Mouse (Mus musculus): ENCODE data around the gene Nsun4.

The Nsun4 gene

GRCm38 (mm10) chr4:116048130-116048920, 5.4 kb downstream of the Nsun4 start:
- DNase-seq (ENCODE audit: low spot score in 2 of 2): no peak

DNA sequence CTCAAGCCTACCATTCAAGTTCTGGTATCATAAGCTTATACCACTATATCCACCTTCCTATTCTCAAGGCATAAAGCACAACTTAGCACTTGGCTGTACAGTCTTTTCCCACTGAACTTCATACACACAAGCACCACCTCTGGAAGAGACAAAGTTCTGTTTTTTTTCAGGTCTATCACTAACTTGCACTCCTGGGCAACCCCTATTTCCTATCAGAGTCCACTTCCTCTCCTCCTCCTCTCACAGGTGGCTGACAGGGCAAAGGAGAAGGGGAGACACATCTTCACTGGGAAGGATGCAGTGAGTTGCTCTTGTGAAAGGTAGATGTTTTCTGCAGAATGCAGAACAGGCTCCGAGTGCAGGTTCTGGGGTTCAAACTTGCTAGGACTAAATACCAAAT, 6.0 kb downstream of the Nsun4 start:
- no peak for DNase-seq (ENCODE audit: low spot score in 2 of 2)

GRCm38 (mm10) chr4:116046604-116047003, 7.1 kb downstream of the Nsun4 start:
- DNase-seq (ENCODE audit: low spot score in 2 of 2): no peak

GRCm38 (mm10) chr4:116042186-116042585, 11.5 kb downstream of the Nsun4 start:
- DNase-seq (ENCODE audit: low spot score in 2 of 2): no peak

DNA sequence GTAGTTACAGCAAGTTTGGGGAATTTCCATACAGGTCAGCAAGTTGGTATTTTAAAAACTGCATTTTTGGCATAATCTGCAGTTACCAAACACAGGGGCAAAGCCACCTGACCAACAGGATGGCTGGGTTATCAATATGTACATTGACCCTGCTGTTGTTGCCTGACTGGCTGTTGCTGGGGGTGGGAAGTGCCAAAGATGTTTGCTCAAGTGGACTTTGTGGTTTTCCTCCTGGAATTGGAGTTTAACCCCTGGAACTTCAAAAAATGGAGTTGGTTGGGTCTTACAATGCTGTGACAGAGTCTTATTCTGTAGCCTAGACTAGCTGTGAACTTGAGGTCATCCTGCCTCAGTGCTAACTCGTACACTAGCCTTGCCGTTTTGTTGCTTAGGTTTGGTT, 13.2 kb downstream of the Nsun4 start:
- DNase-seq (ENCODE audit: low spot score in 2 of 2): no peak

DNA sequence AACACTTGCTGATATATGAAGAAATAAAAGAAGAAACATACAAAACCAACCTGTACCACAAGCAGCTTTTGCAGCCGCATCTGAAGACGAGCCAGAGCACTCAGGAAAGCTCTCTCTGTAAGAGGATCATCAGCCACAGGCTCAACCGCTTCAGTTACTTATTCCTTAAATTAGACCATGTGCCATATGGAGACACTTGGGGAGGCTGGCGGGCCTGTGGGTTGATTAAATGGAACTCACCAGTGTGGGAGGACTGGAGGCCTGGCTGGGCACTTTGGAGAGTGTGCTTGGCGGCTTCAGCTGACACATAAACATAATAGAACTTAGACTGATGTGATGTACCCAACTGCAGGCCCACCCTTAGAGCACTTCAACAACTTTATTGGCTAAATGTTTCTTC, 20.3 kb downstream of the Nsun4 start:
- DNase-seq (ENCODE audit: low spot score in 2 of 2): no peak

- no peak for DNase-seq (ENCODE audit: low spot score in 2 of 2)
Observed at GRCm38 (mm10) chr4:116032906-116033305, 20.8 kb downstream of the Nsun4 start.

GRCm38 (mm10) chr4:116017902-116018746, 35.6 kb downstream of the Nsun4 start, which contains the start of gene Faah:
TSS of gene Faah (minus strand) at chr4:116017926.
- no peak for DNase-seq (ENCODE audit: low spot score in 2 of 2)

DNA sequence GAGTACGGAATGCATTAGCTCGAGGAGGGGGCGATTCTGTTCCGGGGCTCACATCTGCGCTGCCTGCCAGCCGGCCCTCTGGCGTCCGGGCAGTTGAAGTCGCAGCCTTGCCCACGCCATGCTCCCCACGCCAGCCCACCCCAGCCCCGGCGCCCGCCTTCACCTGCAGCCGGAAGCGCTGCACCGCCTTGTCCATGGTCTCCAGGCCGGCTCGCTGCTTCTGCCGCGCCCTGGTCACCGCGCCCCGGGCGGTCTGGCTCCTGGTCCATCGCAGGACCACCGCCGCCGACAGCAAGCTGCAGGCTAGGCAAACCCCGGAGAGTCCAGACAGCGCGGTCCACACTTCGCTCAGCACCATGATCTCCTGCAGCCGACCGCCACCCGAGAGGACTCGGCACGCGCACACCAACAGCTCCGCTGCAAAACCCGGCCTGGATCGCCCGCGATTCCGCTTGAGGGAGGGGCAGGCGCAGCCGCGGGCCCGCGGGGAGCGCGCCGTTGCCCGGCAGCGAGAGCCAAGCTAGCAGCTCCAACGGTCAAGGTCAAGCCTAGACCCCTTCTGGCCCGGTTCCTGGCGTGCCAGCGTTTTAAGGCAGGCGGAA, 36.3 kb downstream of the Nsun4 start:
- peak; percentile 57 to 59 for DNase-seq (ENCODE audit: low spot score in 2 of 2)

DNA sequence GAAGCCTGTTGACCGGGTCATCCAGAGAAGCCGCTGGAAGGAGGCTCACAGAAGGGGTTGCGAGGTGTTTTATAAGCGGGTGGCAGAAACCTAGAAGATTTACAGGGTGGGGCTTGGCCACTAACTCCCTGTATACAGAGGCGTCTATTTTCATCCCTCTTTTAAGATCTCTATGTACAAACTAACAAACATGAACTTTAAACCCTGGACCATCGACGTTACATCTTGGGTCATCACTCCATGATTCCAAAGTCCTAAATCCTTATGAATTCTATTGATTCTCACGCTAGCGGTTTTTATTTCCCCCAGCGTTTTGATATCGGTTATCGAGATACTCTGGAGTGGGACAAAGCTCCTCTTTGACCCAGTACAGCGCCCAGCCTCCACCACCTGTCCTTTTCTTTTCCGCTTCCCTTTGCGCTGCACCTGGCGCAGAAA, 36.8 kb downstream of the Nsun4 start:
- no peak for DNase-seq (ENCODE audit: low spot score in 2 of 2)

DNA sequence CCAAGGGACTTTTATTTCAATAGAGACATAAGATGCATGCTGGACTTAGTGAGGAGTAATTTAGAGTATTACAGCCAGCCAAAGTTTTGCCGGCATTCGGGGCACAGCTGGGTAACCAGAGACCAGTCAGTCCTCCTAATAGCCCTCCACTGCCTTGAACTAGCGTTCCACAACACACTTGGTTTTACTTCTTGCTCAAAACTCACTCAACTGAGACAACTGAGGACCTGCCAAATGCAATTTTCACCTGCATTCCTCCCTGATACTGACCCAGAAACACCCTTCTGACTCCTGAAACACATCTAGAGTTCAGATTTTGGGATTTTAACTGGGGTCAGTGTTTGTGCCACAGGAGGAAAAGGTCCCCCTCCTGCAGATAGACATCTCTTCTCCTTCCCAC, 37.3 kb downstream of the Nsun4 start:
- no peak for DNase-seq (ENCODE audit: low spot score in 2 of 2)

GRCm38 (mm10) chr4:116015996-116016395, 37.7 kb downstream of the Nsun4 start:
- no peak for DNase-seq (ENCODE audit: low spot score in 2 of 2)

DNA sequence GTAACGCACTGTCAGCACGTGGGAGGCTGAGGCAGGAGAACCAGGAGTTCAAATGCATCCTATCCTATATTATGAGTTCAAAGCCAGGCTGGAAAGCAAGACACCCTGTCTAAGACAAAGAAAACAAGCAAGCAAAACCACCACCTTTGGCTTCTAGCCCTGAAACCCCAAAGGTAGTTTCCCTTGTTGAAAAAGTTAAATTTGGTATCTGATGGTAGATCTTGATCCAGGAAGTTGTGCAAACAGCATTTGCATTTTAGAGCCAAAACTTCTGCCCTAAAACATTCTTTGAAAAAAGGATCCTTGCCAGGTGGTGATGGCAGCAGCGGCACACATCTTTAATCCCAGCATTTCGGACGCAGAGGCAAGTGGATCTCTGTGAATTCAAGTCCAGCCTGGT, 38.2 kb downstream of the Nsun4 start:
- no peak for DNase-seq (ENCODE audit: low spot score in 2 of 2)

DNA sequence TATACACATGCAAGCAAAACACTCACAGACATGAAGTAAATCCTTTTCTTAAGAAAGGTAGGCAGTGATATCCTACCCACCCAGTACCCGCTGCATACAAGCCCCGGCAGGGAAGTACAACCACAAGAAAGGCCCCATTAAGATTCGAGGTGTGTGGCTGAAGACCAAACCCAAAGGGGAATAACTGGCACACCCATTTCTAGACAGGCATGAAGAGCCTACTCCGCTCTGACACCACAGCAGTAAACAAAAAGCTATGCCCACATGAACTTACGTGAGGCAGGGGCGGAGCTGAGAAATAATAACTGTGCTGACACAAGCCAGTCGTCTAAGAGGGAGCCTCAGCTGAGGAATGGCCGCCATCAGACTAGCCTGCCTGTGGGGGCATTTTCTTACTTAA, 43.5 kb downstream of the Nsun4 start:
- DNase-seq (ENCODE audit: low spot score in 2 of 2): no peak

- DNase-seq (ENCODE audit: low spot score in 2 of 2): no peak
Observed at GRCm38 (mm10) chr4:116001206-116001605, 52.5 kb downstream of the Nsun4 start.

GRCm38 (mm10) chr4:116000671-116001070, 53.0 kb downstream of the Nsun4 start:
- DNase-seq (ENCODE audit: low spot score in 2 of 2): no peak

DNA sequence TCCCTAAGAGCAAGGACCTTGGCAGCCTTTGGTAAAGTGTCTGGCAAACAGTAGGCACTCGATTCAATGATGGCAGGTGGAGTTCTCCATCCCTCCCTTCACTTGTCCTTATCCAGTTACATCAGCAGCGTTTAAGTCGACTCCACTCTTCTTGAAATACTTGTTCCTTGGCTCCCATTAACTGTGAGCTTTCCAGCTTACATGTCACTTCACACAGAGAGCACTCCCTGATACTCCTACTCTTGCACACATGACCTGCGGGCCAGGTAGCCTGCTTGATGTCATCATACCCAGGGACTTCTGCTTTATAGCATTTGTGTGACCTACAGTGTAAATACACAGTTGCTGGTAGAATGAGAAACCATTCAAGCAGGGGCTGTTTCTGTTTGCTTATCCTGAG, 56.9 kb downstream of the Nsun4 start:
- DNase-seq (ENCODE audit: low spot score in 2 of 2): no peak

DNA sequence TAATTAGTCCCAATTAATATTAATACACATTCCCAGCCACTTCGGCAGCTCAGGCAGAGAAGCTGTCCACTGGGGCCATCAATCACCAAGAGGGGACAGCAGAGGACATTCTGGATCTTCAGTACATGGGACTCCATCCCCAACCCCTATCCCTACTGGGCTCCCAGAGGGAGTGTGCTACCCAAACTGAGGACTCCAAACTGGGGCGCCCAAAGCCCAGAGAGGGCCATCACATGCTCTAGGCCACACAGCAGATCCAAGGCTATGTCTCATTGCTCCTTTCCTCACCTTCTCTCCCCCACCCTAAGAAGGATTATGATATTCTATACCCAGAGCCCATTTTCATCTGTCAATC, 58.3 kb downstream of the Nsun4 start:
- no peak for DNase-seq (ENCODE audit: low spot score in 2 of 2)

- DNase-seq (ENCODE audit: low spot score in 2 of 2): no peak
Observed at GRCm38 (mm10) chr4:115994662-115995375, 58.9 kb downstream of the Nsun4 start.

DNA sequence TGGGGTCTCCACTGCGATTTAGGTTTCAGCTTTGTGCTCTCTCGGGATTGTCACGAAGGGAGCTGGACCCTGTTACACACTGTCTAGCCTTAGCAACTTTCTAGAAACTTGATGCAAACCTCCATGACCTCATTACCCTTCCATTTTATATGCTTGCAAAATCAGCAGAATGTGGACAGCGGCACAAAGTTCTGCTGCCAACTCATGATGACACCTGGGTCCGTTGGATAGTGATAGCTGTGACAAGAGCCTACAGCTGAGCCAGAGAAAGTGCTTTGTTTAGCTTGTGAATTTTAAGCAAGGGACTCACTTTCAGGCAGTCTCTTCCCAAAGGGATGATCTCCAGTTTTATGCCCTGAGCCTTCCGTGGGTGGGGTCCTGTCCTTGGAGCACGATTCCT, 64.3 kb downstream of the Nsun4 start:
- DNase-seq (ENCODE audit: low spot score in 2 of 2): no peak

- DNase-seq (ENCODE audit: low spot score in 2 of 2): no peak
Observed at GRCm38 (mm10) chr4:115987858-115988530, 65.7 kb downstream of the Nsun4 start.
